Comparison of ENCODE assay signal across 8 mouse cellular contexts in genomic region chr7:81339783-81340182, GRCm38 (mm10). TPM values are rescaled to one million over a fixed set of nuclear protein-coding genes. Genes with fewer than 3 reads are reported as not detected.
A peak's percentile ranks its signal among the peaks of the same experiment; 100 is the strongest.
DNase-seq lines count a peak whose midpoint lies in the region; ATAC-seq and TF ChIP-seq lines count a peak whose summit lies in the region.

No protein-coding gene starts in this region.

- no peak overlapping the region for H3K27ac ChIP-seq in midbrain, embryonic 10.5 days (replicated peaks)
- H3K27ac ChIP-seq in midbrain, embryonic 13.5 days = no peak overlapping the region
- no peak overlapping the region for H3K27ac ChIP-seq in bone marrow, adult 2 months (ENCODE audit: control insufficient read depth, insufficient read depth, low read depth, low read length, poor library complexity)
- H3K27ac ChIP-seq in midbrain, postnatal 0 days (ENCODE audit: low read depth, low read length) = no peak overlapping the region

- DNase-seq in cerebellum, postnatal 36 days = peak; percentile 33 to 35
- no peak for DNase-seq in cerebellum, adult 11-12 months
- peak; percentile 70 for DNase-seq in midbrain, embryonic 10.5 days (ENCODE audit: low spot score)
- DNase-seq in kidney, adult 8-10 months = peak; percentile 43 to 79
- peak; percentile 75 for DNase-seq in midbrain, postnatal 0 days (ENCODE audit: low spot score)
- DNase-seq in thymus, postnatal 25 days = peak; percentile 65

- peaks cover 38% of the 10 kb centered on the region for H3K4me1 ChIP-seq in midbrain, embryonic 10.5 days
- peaks cover 38% of the 10 kb centered on the region for H3K4me1 ChIP-seq in midbrain, embryonic 13.5 days (replicated peaks)
- H3K4me1 ChIP-seq in bone marrow, adult 2 months (ENCODE audit: control insufficient read depth, insufficient read depth, low read length) = no peaks in the 10 kb centered on the region; the same call in 1 of the 2 replicates
- H3K4me1 ChIP-seq in midbrain, postnatal 0 days (ENCODE audit: insufficient read depth, low read length) = peaks cover 12% of the 10 kb centered on the region

- 87% methylated on average over 4 of the region's 4 CpGs for WGBS in midbrain, embryonic 10.5 days
- WGBS in midbrain, embryonic 13.5 days = 89% methylated on average over 4 of the region's 4 CpGs
- 63% methylated on average over 4 of the region's 4 CpGs for WGBS in bone marrow, adult 2 months
- 84% methylated on average over 4 of the region's 4 CpGs for WGBS in midbrain, postnatal 0 days

- no peak overlapping the region for H3K4me3 ChIP-seq in midbrain, embryonic 10.5 days
- no peak overlapping the region for H3K4me3 ChIP-seq in midbrain, embryonic 13.5 days (replicated peaks)
- H3K4me3 ChIP-seq in bone marrow, adult 2 months (replicated peaks; ENCODE audit: control insufficient read depth, low read depth, low read length) = no peak overlapping the region
- no peak overlapping the region for H3K4me3 ChIP-seq in midbrain, postnatal 0 days (ENCODE audit: low read depth, low read length)

- peak; percentile 86 for TF ChIP-seq CTCF in bone marrow, adult 2 months (IDR thresholded peaks at IDR 0.05; ENCODE audit: control insufficient read depth, insufficient read depth, low read length)
- peak; percentile 90 for TF ChIP-seq CTCF in midbrain, postnatal 0 days (IDR thresholded peaks at IDR 0.05)

- no peak overlapping the region for H3K9ac ChIP-seq in midbrain, embryonic 13.5 days (replicated peaks)
- no peak overlapping the region for H3K9ac ChIP-seq in midbrain, postnatal 0 days (replicated peaks; ENCODE audit: low read length, poor library complexity, severe bottlenecking)

- no peak for ATAC-seq in midbrain, embryonic 13.5 days
- no peak for ATAC-seq in midbrain, postnatal 0 days (ENCODE audit: low FRiP score)

- no peaks in the 10 kb centered on the region for H3K9me3 ChIP-seq in midbrain, embryonic 10.5 days (replicated peaks)
- no peaks in the 10 kb centered on the region for H3K9me3 ChIP-seq in midbrain, embryonic 13.5 days
- H3K9me3 ChIP-seq in midbrain, postnatal 0 days (ENCODE audit: low read length) = no peaks in the 10 kb centered on the region

- peaks cover 87% of the 10 kb centered on the region for H3K36me3 ChIP-seq in midbrain, embryonic 10.5 days
- H3K36me3 ChIP-seq in midbrain, embryonic 13.5 days = peaks cover 59% of the 10 kb centered on the region
- H3K36me3 ChIP-seq in midbrain, postnatal 0 days (ENCODE audit: insufficient read depth, low read length) = peaks cover 19% of the 10 kb centered on the region

- H3K27me3 ChIP-seq in midbrain, embryonic 10.5 days (ENCODE audit: low read depth, poor library complexity, severe bottlenecking) = no peaks in the 10 kb centered on the region
- H3K27me3 ChIP-seq in midbrain, embryonic 13.5 days = no peaks in the 10 kb centered on the region
- H3K27me3 ChIP-seq in midbrain, postnatal 0 days (ENCODE audit: insufficient read depth, low read length) = no peaks in the 10 kb centered on the region

- no peak for TF ChIP-seq POLR2A in bone marrow, adult 2 months (IDR thresholded peaks at IDR 0.05; ENCODE audit: borderline replicate concordance, control insufficient read depth, low read depth, low read length)

- no peak overlapping the region for H3K4me2 ChIP-seq in midbrain, embryonic 13.5 days (replicated peaks)
- H3K4me2 ChIP-seq in midbrain, postnatal 0 days (ENCODE audit: low read depth, low read length, poor library complexity, severe bottlenecking) = no peak overlapping the region

RNA-seq across cellular contexts. Expression of gene Rps17, which starts 5.3 kb away (rescaled TPM):
- 1,006 and 1,155 TPM in 2 replicates for polyA plus RNA-seq in midbrain, embryonic 10.5 days (2016; fragmentation: Nextera tagmentation; extraction: Ambion mirVana)
- 869 and 873 TPM in 2 replicates for polyA plus RNA-seq in midbrain, embryonic 13.5 days (2015; fragmentation: Nextera tagmentation; extraction: Ambion mirVana)
- 559 and 1,092 TPM in 2 replicates for polyA plus RNA-seq in bone marrow, adult 2 months (2011; ENCODE audit: insufficient read depth, insufficient read length, low replicate concordance, missing spikeins)
- 630 and 662 TPM in 2 replicates for total RNA-seq in midbrain, postnatal 0 days (2014; rRNA removed)
- 642 and 710 TPM in 2 replicates for polyA plus RNA-seq in midbrain, postnatal 0 days (2015; fragmentation: Nextera tagmentation; extraction: Ambion mirVana)
